Mouse (Mus musculus) right cerebral cortex, postnatal 4 days (tissue): ENCODE results near the gene Gm10563.
A peak's percentile ranks its signal among the peaks of the same experiment; 100 is the strongest.
"Not testable (repeated sequence)": the region's sequence is repeated elsewhere in the genome, so short reads cannot be mapped to it uniquely, and the experiment has no call there.

ENCODE experiments used
- DNase-seq: peaks from one replicate; pipeline ENCODE4 v3.0.0-alpha.2; 2022

Gene Gm10563

DNA sequence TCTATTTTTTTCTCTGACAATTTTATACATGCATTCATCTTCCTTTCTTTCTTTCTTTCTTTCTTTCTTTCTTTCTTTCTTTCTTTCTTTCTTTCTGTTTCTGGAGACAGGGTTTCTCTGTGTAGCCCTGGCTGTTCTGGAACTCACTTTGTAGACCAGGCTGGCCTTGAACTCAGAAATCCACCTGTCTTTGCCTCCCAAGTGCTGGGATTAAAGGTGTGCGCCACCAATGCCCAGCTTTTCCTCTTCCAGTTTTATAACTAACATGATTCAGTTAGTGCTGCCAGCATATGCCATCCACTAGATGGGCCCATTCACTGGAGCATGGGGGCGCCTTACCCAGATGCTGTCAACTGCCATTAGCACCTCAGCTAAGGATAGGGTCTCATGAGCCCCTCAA lies at the start of gene Gm10563:
Gm10563 (minus strand) TSS at position 101 of the 400 bp plus-strand sequence.
- not testable (repeated sequence) for DNase-seq

DNA sequence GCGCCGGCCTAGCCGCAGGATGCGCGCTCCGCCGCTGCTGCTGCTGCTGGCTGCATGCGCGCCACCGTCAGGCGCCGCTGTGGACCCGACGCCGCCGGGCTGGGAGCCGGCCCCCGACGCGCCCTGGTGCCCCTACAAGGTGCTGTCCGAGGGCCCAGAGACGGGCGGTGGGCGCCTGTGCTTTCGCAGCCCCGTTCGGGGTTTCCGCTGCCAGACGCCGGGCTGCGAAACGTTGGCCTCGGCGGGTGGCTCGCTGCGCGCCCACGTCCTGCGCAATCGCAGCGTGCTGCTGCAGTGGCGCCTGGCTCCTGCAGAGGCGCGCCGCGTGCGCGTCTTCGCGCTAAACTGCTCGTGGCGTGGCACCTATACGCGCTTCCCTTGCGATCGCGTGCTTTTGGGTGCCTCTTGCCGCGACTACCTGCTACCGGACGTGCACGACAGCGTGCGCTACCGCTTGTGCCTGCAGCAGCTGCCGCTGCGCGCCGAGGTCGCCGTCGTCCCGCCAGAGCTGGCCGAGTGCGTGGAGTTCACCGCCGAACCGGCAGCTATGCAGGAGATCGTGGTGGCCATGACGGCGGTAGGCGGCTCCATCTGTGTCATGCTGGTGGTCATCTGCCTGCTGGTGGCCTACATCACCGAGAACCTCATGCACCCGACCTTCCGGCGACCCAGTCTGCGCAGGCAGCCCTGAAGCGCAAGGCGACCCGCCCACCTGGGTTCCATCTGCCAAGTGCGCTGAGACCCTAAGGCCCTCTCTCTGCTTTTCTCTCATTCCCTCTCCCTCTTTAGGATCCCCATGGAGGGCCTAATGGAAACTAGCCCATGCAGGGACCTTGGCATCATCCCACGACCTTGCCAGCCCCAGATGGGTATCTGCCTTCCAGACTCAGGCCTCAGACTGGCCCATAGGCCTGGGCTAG lies 49.5 kb upstream of the Gm10563 start:
- peak; percentile 77 for DNase-seq

DNA sequence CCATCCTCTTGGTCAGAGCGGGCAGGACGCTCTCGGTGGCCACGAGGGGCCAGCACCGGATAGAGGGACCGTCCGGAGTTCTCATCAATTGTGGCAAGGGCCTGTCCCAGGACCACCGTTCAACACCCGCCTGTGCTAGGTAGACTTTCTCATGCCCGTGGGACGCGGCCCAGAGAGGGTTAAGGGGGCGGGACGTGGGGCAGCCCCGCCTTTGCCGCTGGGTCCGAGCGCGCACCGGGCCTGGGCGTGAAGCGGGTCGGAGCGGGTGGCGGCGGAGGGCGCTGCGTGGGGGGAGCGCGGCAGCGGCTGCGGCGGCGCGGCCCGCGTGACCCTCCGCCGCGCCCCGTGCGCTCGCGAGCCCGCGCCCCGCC lies 48.9 kb upstream of the Gm10563 start, which contains the start of gene Fndc10:
Fndc10 (plus strand) TSS at position 232 of the 371 bp plus-strand sequence.
- DNase-seq, result peak; percentile 77

DNA sequence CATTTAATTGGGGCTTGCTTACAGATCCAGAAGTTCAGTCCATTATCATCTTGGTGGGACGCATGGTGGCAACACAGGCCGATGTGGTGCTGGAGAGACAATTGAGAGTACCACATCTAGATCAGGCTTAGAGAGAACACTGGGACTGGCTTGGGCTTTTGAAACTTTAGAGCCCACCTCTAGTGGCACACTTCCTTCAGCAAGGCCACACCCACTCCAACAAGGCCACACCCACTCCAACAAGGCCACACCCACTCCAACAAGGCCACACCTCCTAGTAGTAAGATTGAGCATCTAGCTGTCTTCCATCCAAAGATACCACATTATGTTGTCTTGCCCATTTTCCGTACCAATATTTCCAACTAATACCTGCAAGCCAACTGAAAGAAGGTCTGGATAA lies 47.2 kb upstream of the Gm10563 start:
- no peak for DNase-seq

DNA sequence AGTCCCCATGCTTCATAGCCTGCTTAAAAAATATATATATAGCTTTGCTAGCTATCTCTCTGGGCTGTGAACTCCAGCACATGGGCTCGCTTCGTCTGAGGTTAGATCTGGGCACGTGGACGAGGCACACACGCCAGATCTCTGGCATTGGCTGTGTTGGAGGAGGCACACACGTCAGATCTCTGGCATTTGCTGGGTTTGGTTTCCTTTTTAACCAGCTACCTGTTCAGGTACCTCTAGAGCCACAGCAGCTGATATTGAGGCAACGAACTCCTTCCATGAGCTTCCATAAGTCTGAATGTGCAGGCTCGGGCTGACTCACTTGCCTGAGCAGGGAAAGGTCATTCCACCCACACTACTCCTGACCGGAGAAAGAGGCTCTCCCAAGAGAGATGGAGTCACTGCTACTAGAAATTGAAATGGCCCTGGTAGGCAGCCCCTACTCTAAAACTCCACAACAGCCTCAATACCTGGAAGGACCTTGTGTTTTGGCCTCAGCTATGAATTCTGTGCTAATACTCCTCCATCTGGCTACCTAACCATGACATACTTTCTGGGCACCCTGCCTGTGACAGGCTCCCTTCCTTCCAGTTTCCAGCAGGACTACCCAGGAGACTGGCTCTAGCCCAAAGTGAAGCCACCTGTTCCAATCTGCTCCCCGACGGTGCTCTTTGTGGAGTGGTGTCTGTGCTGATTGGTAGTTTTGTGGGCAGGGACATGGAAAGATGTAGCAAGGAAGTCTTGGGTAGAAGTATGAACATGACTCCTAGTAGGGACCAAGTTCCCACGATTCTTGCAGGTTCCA lies 45.6 kb upstream of the Gm10563 start:
- DNase-seq, result no peak

DNA sequence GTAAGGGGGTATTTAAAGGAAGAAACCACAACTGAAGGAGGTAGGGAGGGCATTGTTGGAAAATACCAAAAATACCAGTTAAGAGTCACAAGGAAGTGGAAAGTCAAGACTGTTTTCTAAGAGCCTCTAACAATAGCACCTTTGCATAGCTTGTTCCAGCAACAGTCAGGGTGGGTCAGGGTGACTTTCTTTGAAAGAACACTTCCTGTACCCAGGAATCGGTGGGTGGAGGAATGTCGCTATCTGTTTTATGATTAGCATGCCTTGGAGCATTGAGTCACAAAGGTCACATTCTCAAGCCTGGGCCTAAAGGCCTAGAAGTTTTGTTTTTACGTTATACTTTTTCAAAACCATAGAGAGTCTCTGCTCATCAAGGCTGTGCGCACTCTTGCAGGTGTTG lies 42.6 kb upstream of the Gm10563 start:
- DNase-seq, result not testable (repeated sequence)

DNA sequence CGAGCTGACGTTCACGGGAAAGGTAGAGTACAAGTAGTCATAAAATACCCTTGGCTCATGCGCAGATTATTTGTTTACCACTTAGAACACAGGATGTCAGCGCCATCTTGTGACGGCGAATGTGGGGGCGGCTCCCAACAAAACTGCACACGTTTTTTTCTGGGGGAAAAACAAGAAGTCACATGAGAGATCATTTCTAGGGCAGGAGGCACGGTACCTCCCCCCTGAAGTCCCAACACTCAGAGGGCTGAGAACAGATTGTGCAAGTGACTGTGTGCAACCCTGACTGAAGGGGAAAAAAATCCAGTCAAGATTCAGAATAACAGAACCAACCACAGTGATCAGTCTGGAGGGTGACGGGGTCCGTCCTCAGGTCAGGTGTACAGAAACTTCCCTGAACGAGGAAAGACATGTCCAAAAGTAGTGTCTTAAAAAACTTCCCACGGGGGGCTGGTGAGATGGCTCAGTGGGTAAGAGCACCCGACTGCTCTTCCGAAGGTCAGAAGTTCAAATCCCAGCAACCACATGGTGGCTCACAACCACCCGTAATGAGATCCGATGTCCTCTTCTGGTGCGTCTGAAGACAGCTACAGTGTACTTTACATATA lies 38.6 kb upstream of the Gm10563 start:
- not testable (repeated sequence) for DNase-seq

DNA sequence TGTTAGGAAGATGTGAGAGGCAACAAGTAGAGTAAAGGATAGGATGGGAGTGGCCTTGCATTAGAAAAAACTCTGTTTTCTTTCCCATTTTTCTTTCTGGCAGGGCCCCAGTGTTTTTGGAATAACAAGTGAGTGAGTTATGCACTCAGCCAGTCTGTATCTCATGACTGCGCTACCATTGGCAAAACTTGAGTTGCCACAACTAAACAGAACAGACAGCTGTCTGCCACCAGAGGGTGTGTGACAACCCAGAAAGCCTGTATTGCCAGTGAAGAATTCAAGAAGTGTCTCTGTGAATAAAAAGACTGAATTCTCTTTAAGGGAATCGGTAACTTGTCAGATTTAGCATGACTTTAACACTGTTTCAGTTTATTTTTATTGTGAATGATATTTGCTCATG lies 30.8 kb upstream of the Gm10563 start:
- no peak for DNase-seq

DNA sequence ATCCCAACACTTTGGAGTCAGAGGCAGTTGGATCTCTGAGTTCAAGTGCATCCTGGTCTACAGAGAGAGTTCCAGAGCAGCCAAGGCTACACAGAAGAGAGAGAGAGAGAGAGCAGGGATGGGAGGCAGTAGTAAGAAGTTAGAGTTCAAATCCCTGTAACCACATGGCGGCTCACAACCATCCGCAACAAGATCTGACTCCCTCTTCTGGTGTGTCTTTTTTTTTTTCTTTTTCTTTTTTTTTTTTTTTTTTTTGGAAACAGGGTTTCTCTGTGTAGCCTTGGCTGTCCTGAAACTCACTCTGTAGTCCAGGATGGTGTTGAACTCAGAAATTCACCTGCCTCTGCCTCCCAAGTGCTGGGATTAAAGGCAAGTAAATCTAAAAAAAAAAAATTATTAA lies 26.9 kb upstream of the Gm10563 start:
- DNase-seq, result no peak

DNA sequence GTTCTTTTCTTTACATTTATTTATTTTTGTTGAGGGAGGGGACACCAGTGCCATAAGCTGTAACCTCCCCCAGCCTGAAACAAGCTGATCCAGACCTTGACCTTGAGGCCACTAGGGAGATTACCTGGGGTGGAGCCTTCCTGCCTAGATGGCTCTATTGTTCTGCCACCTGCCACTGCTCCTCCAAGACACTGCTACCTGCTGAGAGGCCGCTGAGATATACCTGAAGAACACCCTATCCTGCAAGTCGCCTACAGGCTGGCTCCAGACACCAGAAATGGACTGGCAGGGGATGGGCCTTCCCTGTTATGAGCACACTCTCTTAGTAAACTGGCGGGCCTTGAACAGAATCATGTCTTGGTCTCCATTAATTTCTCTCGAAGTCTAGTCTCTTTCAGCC lies 25.0 kb upstream of the Gm10563 start:
- not testable (repeated sequence) for DNase-seq

DNA sequence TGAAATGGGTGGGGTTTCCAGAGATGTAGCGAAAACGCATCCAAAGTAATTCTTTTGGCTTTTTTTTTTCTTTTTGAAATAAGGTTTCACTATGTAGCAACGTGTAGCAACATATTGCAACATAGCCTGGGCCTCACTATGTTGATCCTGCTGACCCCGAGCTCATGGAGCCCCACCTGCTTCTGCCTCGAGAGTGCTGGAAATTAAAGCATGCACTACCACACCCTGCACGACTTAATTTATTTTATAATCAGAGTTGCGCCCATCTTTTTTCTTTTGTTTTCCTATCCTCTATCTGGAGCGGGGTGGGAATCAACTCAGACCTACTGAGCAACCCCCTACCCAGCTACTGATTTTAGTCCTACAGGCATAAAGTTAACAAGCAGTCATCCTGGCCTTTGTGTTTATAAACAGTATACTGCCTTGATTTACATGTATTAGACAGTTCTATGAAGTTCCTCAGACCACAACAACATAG lies 24.4 kb upstream of the Gm10563 start:
- DNase-seq, result no peak

DNA sequence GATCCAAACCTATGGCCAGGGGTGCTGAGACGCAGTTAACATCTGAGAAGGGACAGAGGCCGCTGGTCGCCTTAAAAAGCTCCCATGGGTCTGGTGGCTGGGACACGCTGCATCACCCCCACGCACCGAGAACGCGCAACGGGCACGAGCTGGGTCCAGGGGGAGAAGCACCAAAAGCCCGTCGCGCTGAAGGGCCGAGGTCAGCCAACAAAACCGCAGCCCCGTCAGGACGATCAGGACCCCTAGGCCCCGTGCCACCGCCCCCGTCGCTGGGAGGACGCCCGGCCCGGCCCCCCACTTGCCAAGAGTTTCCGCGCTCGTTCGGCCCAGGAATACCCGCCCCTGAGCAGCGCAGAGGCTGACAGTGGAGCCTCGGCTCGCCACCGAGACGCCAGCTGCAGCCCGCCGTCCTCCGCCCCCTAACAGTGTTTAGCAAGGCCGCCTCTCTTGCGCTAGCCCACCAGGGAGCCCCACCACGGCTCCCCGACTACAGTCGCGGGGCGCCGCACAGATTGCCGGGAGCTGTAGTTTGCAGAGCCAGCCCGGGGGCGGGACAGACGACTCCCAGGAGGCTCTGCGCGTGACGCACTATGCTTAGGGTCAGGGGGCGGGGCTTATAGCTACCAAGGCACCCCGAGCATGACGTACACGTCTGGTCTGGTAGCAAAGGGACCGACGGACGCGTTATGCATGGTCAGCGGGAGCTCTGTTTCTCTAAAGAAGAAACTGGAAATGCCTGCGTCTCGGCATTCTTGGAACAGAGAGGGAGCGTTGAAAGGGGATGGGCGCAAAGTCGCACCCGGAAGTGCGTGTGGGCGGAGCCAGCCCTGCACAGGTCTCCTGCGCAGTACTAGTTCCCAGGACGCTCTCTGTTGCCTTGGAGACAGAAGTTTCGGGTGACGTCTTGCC lies 23.7 kb upstream of the Gm10563 start, which contains the start of gene Mib2:
Mib2 (minus strand) TSS at position 510 of the 909 bp plus-strand sequence.
- peak; percentile 97 for DNase-seq

DNA sequence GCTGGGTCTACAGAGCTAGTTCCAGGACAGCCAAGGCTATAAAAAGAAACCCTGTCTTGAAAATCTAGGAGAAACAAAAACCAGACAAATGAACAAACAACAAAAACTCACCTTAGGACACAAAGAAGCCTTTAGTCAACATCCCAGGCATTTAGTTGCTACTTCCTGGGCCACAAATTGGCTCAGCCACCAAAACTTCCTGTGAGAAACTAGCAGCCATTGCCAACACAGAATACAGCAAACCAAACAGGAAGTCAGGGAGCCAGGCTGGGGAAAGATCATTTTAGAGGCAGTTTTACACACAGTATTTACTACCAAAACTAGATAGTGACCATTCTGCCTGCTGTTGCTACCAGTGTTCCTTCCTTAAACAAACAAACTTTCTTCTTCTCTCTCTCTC lies 21.7 kb upstream of the Gm10563 start:
- DNase-seq, result no peak

DNA sequence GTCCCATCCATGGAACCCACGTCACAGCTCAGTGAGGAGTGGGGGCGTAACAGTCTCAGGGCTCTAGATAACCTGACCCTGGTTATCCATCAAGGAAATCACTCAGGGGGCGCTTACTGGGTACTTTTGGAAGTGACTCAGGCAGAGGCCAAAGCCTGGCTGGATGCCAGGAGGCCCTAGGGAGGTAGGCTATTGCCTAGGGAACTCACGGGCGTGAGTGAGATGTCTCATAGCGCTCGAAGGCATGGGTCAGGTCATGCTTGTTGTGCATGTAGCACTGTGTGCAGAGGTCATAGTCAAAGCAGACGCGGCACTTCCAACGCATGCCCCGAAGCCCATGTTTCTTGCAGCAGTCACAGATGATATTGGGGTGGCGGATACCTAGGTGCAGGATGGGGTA lies 15.4 kb upstream of the Gm10563 start:
- peak; percentile 18 for DNase-seq

DNA sequence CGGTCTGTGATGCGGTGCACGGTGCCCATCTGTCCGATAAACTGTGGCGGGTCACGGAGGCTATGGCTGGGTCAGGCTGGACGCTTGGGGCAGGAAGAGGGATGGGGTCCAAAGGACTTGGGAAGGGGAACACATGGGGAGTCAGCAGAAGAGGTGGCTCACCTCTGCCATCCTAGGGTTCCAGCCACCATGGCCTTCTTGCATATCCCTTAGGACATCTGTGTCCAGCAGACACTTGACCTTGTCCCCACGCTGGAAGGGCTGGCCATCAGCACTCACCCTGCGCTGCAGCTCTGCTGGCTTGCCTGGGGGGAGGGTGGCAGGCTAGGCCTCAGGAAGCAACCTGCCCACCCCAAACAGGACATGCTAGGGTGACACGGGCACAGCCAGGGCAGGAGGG lies 13.8 kb upstream of the Gm10563 start:
- no peak for DNase-seq

DNA sequence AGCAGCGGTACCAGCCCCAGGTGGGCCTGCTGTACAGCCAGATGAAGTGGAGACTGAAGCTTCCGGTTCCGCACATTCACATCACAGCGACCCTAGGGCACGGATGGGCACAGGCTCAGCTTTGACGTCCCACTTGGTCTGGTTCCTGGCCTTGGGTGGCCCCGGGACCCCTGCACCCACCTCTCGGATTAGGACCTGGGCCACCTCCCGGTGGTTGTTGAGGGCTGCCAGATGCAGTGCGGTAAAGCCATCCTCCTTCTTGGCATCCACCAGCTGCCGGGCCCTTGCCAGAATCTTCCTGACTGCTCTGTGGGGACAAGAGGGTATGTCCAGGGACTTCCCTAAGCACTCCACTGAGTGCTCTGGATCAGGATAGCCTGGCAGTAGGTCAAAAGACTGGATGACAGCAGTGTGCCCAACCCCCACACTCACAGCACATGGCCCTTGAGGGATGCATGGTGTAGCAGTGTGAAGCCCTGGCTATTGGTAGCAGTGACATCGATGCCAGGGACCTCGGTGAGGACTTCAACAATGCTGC lies 11.1 kb upstream of the Gm10563 start:
- DNase-seq, result no peak

DNA sequence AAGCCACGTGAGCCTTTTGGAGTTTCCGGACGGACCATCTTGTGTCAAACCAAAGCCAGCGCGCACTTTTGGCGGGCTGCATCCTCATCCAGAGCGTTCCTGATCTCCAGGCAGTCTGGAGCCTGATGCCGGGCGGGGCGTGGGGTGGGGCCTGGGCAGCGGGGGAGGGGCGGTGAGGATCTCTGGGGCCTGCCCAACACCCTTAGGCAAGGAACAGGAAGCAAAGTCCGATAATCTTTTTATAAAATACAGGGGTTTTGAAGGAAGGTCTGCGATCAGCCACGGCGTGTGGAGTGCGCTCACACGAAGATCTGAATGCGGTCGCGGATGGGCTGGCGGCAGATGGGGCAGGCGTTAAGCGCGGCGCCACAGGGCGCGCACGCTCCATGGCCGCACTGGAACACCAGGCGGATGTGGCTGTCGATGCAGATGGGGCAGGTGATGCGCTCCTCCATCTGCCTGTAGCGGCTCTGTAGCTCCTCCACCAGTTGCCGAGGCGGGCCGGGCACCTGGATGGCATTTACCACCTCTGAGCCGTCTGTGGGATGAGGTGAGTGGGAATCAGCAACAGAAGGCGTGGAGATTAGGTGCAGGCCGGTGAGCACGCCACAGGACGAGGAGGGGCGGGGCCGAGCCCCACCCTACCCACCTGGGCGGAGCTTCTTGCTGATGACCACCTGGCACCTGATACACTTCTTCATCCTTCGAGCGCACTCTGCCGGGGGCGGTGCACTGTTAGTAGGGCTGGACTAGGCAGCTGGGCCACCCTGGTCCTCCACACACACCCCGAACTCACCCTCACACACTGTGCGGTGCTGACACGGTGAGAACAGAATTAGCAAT lies 9.5 kb upstream of the Gm10563 start:
- peak; percentile 48 for DNase-seq

DNA sequence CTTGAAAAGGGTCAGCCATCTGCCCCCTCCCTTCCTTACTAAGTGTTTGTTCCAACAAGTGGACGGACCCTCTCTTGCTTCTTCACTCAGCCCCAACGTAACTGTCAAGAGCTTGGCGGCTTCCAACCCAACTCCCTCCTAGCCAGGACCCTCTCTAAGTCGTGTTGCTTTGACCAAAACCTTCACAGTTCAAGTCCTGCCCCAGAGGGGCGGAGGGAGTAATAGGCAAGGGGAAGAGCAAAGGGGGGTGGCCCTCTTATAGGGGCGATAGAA lies 8.9 kb upstream of the Gm10563 start:
- no peak for DNase-seq

DNA sequence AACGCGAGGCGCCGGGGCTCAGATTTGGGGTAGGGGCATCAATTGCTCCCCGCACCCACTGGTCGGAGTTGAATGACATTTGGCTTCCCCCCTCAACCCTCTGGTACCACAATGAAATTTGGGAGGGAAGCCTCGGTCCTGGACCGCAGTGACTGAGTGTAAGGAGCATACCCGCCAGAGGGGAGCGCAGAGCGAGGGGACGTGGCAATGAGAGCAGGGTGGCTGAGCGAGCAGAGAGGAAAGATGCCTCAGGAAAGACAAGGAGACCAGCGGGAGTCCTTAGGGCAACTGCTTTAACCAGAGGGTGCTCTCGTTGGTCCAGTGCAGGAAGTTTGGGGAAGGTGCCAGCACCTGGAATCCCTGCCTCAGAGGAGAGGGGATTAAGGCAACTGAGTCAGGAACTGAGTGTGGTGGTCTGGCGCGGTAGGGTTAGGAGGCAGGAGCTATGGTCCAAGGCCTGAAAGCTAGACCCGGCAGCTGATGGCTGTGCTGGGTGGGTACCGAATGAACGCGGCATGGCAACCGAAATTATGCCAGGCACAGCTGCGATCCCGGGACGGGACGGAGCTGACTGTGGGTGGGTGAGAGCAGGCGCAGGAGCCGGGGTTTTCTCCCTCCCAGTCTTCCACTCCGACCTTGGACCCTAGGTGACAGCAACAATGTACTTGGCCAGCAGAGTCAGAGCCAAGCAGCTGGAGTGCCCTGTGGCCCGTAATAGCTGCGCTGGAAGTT lies 8.4 kb upstream of the Gm10563 start:
- DNase-seq, result peak; percentile 40

DNA sequence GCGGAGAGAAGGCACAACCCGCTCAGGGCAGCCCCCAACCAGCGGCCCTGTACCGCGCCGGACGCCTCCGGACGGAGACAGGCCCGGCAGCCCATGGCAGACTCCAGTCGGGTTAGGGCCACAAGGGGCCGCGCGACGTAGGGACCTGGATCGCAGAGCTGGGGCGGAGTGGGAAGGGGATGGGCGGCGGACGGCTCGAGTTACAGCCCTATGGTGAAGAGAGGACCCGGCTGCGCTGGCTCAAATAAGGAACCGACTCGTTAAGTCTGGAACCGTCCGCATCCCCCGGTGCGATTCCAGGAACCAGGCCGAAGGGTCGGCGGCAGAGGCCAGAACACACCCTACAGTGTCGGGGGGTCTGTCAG lies 7.9 kb upstream of the Gm10563 start, which contains the start of gene Mmp23:
Mmp23 (minus strand) TSS at position 299 of the 365 bp plus-strand sequence.
- DNase-seq, result peak; percentile 45
